Mouse (Mus musculus): ENCODE measurements around the gene Ezr. TPM values are rescaled to one million over a fixed set of nuclear protein-coding genes. Genes with fewer than 3 reads are reported as not detected.

Ezr gene
- polyA plus RNA-seq, 1 experiment from 2014 or later = 281 TPM

- H3K4me3 ChIP-seq (ENCODE audit: low read length) = no peak overlapping the region
- no peaks in the 10 kb centered on the region for H3K27me3 ChIP-seq (replicated peaks; ENCODE audit: control insufficient read depth, insufficient read depth, low read length)
- H3K36me3 ChIP-seq (ENCODE audit: control insufficient read depth, insufficient read depth, low read length) = peaks cover 5% of the 10 kb centered on the region
- H3K9me3 ChIP-seq (ENCODE audit: control insufficient read depth, low read length) = no peaks in the 10 kb centered on the region
- WGBS = 73% methylated on average over 11 of the region's 11 CpGs
- no peak for ATAC-seq
- peaks cover 21% of the 10 kb centered on the region for H3K4me1 ChIP-seq (ENCODE audit: control insufficient read depth, insufficient read depth, low read length)
- no peak overlapping the region for H3K4me2 ChIP-seq (ENCODE audit: low read depth, low read length)
- no peak overlapping the region for H3K9ac ChIP-seq (ENCODE audit: low read depth, low read length)
- H3K27ac ChIP-seq (ENCODE audit: low read length) = no peak overlapping the region; the same call in 1 of the 2 replicates
These were observed 31.2 kb downstream of the Ezr start for GRCm38 (mm10) chr17:6751221-6751859.

- 74% methylated on average over 17 of the region's 17 CpGs for WGBS
- Histone ChIP-seq H3K27me3 (replicated peaks; ENCODE audit: control insufficient read depth, insufficient read depth, low read length) (no peaks in the 10 kb centered on the region), H3K9me3 (ENCODE audit: control insufficient read depth, low read length) (no peaks in the 10 kb centered on the region), H3K4me1 (ENCODE audit: control insufficient read depth, insufficient read depth, low read length) (peaks cover 21% of the 10 kb centered on the region), H3K4me3 (ENCODE audit: low read length) (no peak overlapping the region), H3K9ac (ENCODE audit: low read depth, low read length) (no peak overlapping the region), H3K36me3 (ENCODE audit: control insufficient read depth, insufficient read depth, low read length) (peaks cover 8% of the 10 kb centered on the region), H3K4me2 (ENCODE audit: low read depth, low read length) (no peak overlapping the region), H3K27ac (ENCODE audit: low read length) (no peak overlapping the region)
- ATAC-seq = no peak
These were observed 33.7 kb downstream of the Ezr start for GRCm38 (mm10) chr17:6748779-6749464.

GRCm38 (mm10) chr17:6747478-6747877, 35.1 kb downstream of the Ezr start:
- no peak overlapping the region for H3K9ac ChIP-seq (ENCODE audit: low read depth, low read length)
- no peak overlapping the region for H3K4me2 ChIP-seq (ENCODE audit: low read depth, low read length)
- H3K9me3 ChIP-seq (ENCODE audit: control insufficient read depth, low read length) = no peaks in the 10 kb centered on the region
- no peak for ATAC-seq
- no peaks in the 10 kb centered on the region for H3K27me3 ChIP-seq (replicated peaks; ENCODE audit: control insufficient read depth, insufficient read depth, low read length)
- peaks cover 10% of the 10 kb centered on the region for H3K36me3 ChIP-seq (ENCODE audit: control insufficient read depth, insufficient read depth, low read length)
- no peak overlapping the region for H3K4me3 ChIP-seq (ENCODE audit: low read length)
- peaks cover 35% of the 10 kb centered on the region for H3K4me1 ChIP-seq (ENCODE audit: control insufficient read depth, insufficient read depth, low read length)
- 56% methylated on average over 7 of the region's 7 CpGs for WGBS
- no peak overlapping the region for H3K27ac ChIP-seq (ENCODE audit: low read length)

- Histone ChIP-seq H3K36me3 (ENCODE audit: control insufficient read depth, insufficient read depth, low read length) (peaks cover 14% of the 10 kb centered on the region), H3K4me2 (ENCODE audit: low read depth, low read length) (no peak overlapping the region), H3K9ac (ENCODE audit: low read depth, low read length) (no peak overlapping the region), H3K27ac (ENCODE audit: low read length) (no peak overlapping the region), H3K27me3 (replicated peaks; ENCODE audit: control insufficient read depth, insufficient read depth, low read length) (no peaks in the 10 kb centered on the region), H3K4me3 (ENCODE audit: low read length) (no peak overlapping the region), H3K9me3 (ENCODE audit: control insufficient read depth, low read length) (no peaks in the 10 kb centered on the region), H3K4me1 (ENCODE audit: control insufficient read depth, insufficient read depth, low read length) (peaks cover 38% of the 10 kb centered on the region)
- no peak for ATAC-seq
- 70% methylated on average over 9 of the region's 9 CpGs for WGBS
These were observed 35.9 kb downstream of the Ezr start for GRCm38 (mm10) chr17:6746452-6747231.

GRCm38 (mm10) chr17:6745975-6746374, 36.6 kb downstream of the Ezr start:
- ATAC-seq = no peak
- WGBS = 65% methylated on average over 9 of the region's 9 CpGs
- H3K9me3 ChIP-seq (ENCODE audit: control insufficient read depth, low read length) = no peaks in the 10 kb centered on the region
- no peak overlapping the region for H3K9ac ChIP-seq (ENCODE audit: low read depth, low read length)
- no peak overlapping the region for H3K4me2 ChIP-seq (ENCODE audit: low read depth, low read length)
- peaks cover 37% of the 10 kb centered on the region for H3K4me1 ChIP-seq (ENCODE audit: control insufficient read depth, insufficient read depth, low read length)
- H3K36me3 ChIP-seq (ENCODE audit: control insufficient read depth, insufficient read depth, low read length) = peaks cover 14% of the 10 kb centered on the region
- H3K27ac ChIP-seq (ENCODE audit: low read length) = no peak overlapping the region
- no peaks in the 10 kb centered on the region for H3K27me3 ChIP-seq (replicated peaks; ENCODE audit: control insufficient read depth, insufficient read depth, low read length)
- H3K4me3 ChIP-seq (ENCODE audit: low read length) = no peak overlapping the region

GRCm38 (mm10) chr17:6745503-6745902, 37.1 kb downstream of the Ezr start:
- ATAC-seq = no peak
- WGBS = 82% methylated on average over 5 of the region's 5 CpGs
- Histone ChIP-seq H3K36me3 (ENCODE audit: control insufficient read depth, insufficient read depth, low read length) (peaks cover 13% of the 10 kb centered on the region), H3K4me1 (ENCODE audit: control insufficient read depth, insufficient read depth, low read length) (peaks cover 37% of the 10 kb centered on the region), H3K27me3 (replicated peaks; ENCODE audit: control insufficient read depth, insufficient read depth, low read length) (no peaks in the 10 kb centered on the region), H3K27ac (ENCODE audit: low read length) (no peak overlapping the region), H3K9ac (ENCODE audit: low read depth, low read length) (no peak overlapping the region), H3K4me3 (ENCODE audit: low read length) (no peak overlapping the region), H3K9me3 (ENCODE audit: control insufficient read depth, low read length) (no peaks in the 10 kb centered on the region), H3K4me2 (ENCODE audit: low read depth, low read length) (no peak overlapping the region)

GRCm38 (mm10) chr17:6744871-6745270, 37.7 kb downstream of the Ezr start:
- Histone ChIP-seq H3K36me3 (ENCODE audit: control insufficient read depth, insufficient read depth, low read length) (peaks cover 14% of the 10 kb centered on the region), H3K9ac (ENCODE audit: low read depth, low read length) (no peak overlapping the region), H3K4me1 (ENCODE audit: control insufficient read depth, insufficient read depth, low read length) (peaks cover 37% of the 10 kb centered on the region), H3K4me2 (ENCODE audit: low read depth, low read length) (no peak overlapping the region), H3K27me3 (replicated peaks; ENCODE audit: control insufficient read depth, insufficient read depth, low read length) (no peaks in the 10 kb centered on the region), H3K9me3 (ENCODE audit: control insufficient read depth, low read length) (no peaks in the 10 kb centered on the region), H3K27ac (ENCODE audit: low read length) (peak overlapping the region; percentile 81), H3K4me3 (ENCODE audit: low read length) (no peak overlapping the region)
- 87% methylated on average over 14 of the region's 14 CpGs for WGBS
- ATAC-seq = no peak

- Histone ChIP-seq H3K9ac (ENCODE audit: low read depth, low read length) (no peak overlapping the region), H3K27ac (ENCODE audit: low read length) (peak overlapping the region; percentile 81), H3K9me3 (ENCODE audit: control insufficient read depth, low read length) (no peaks in the 10 kb centered on the region), H3K4me2 (ENCODE audit: low read depth, low read length) (0 out of 2 replicates have a peak overlapping the region, but pooled peaks have one; percentile 14), H3K36me3 (ENCODE audit: control insufficient read depth, insufficient read depth, low read length) (peaks cover 19% of the 10 kb centered on the region), H3K4me3 (ENCODE audit: low read length) (no peak overlapping the region), H3K4me1 (ENCODE audit: control insufficient read depth, insufficient read depth, low read length) (peaks cover 37% of the 10 kb centered on the region), H3K27me3 (replicated peaks; ENCODE audit: control insufficient read depth, insufficient read depth, low read length) (no peaks in the 10 kb centered on the region)
- no peak for ATAC-seq
- WGBS = 64% methylated on average over 9 of the region's 9 CpGs
These were observed 38.2 kb downstream of the Ezr start for GRCm38 (mm10) chr17:6744366-6744765.

- Histone ChIP-seq H3K4me1 (ENCODE audit: control insufficient read depth, insufficient read depth, low read length) (peaks cover 37% of the 10 kb centered on the region), H3K4me3 (ENCODE audit: low read length) (no peak overlapping the region), H3K4me2 (ENCODE audit: low read depth, low read length) (0 out of 2 replicates have a peak overlapping the region, but pooled peaks have one; percentile 14), H3K9me3 (ENCODE audit: control insufficient read depth, low read length) (no peaks in the 10 kb centered on the region), H3K27me3 (replicated peaks; ENCODE audit: control insufficient read depth, insufficient read depth, low read length) (no peaks in the 10 kb centered on the region), H3K9ac (ENCODE audit: low read depth, low read length) (0 out of 2 replicates have a peak overlapping the region, but pooled peaks have one; percentile 14), H3K27ac (ENCODE audit: low read length) (peak overlapping the region; percentile 81), H3K36me3 (ENCODE audit: control insufficient read depth, insufficient read depth, low read length) (peaks cover 24% of the 10 kb centered on the region)
- ATAC-seq = peak; percentile 75
- WGBS = 42% methylated on average over 11 of the region's 11 CpGs
These were observed 38.8 kb downstream of the Ezr start for GRCm38 (mm10) chr17:6743787-6744239.

Measured in intestine, embryonic 16.5 days (tissue).